Mouse (Mus musculus): ENCODE data around the gene Alpl.

DNA sequence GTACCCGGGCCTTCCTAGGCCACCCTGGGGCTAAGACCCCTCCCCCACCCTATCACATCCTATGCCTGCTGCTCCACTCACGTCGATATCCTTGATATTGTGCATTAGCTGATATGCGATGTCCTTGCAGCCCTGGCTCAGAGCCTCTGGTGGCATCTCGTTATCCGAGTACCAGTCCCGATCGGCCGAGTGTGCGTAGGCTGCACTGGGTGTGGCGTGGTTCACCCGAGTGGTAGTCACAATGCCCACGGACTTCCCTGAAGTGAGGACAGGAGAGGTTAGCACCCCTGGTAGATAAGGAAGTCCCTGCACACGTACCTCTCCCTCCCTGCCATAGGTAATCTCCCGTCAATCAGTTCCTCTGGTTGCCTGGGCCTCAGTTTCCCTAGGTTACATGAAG lies 43.7 kb downstream of the Alpl start:
- TF ChIP-seq CTCF (IDR thresholded peaks at IDR 0.05; ENCODE audit: low read depth) (no peak), EP300 (optimal IDR thresholded peaks at IDR 0.05) (no peak)
